Mouse (Mus musculus) adrenal gland, adult 2 months (tissue): Measurements from ENCODE around the gene Kdm5d. TPM values are rescaled to one million over a fixed set of nuclear protein-coding genes. Genes with fewer than 3 reads are reported as not detected.

Source experiments
- DNase-seq: peaks from one replicate; pipeline ENCODE4 v3.0.0; 2021
- long read RNA-seq: library from polyadenylated mRNA; stranded (forward); transcript quantifications from one replicate; pipeline ENCODE4 v2.0.0, GENCODE M21; 2021
- microRNA-seq, 2 experiments: library from miRNA; unstranded; fragments of <30 nt; microRNA quantifications; one replicate each; pipeline ENCODE4 v1.2.0; 2021
- polyA plus RNA-seq: library from polyadenylated mRNA; depleted of rRNA; stranded (reverse); fragments of >200 nt; gene quantifications from 2 replicates; pipeline ENCODE4 v1.2.3, GENCODE M21; 2012; rRNA removed
- total RNA-seq, 2 experiments: library from RNA; stranded (reverse); gene quantifications; 2 replicates each; pipeline ENCODE4 v1.2.3; 2021

Kdm5d gene
- total RNA-seq (10 to 100 TPM in 1 of 2 experiments, not detected in 1; 19.6 TPM), polyA plus RNA-seq (1.4 TPM in 1 of 2 replicates, not detected in the other)
- long read RNA-seq, result 0 reads

GRCm38 (mm10) chrY:897393-898227 is at the start of gene Kdm5d:
TSS of gene Kdm5d (plus strand) at chrY:897788.
- no peak for DNase-seq

GRCm38 (mm10) chrY:872404-872803 is 25.2 kb upstream of the Kdm5d start:
- DNase-seq, result no peak

GRCm38 (mm10) chrY:872855-873549 is 24.6 kb upstream of the Kdm5d start:
- no peak for DNase-seq

Small RNAs within 50 kb of the gene (microRNA-seq; reads per million reads assigned to microRNA genes)
- gene Gm47281, result 0.22 to 0.41 reads per million in 2 experiments

Other genes with a start within 250 kb of the Kdm5d start
- gene Zfy1, start 100.4 kb upstream of the Kdm5d start, total RNA-seq, result not detected
- not detected in 2 replicates for gene Zfy1, start 100.4 kb upstream of the Kdm5d start, polyA plus RNA-seq
- not detected for gene Uba1y, start 79.1 kb upstream of the Kdm5d start, total RNA-seq
- not detected in 2 replicates for gene Uba1y, start 79.1 kb upstream of the Kdm5d start, polyA plus RNA-seq
- gene Eif2s3y, start 112.8 kb downstream of the Kdm5d start, total RNA-seq, result 10 to 100 TPM in 1 of 2 experiments, not detected in 1; 61.5 TPM
- 1.1 TPM in 1 of 2 replicates, not detected in the other for gene Eif2s3y, start 112.8 kb downstream of the Kdm5d start, polyA plus RNA-seq